Mouse (Mus musculus) brain, embryonic 18.5 days (tissue): ENCODE data around the gene Sh3kbp1.
"Not testable (repeated sequence)": the region's sequence is repeated elsewhere in the genome, so short reads cannot be mapped to it uniquely, and the experiment has no call there.

Experiments
- DNase-seq: peaks from one replicate; pipeline ENCODE4 v3.0.0-alpha.2; 2012; ENCODE audit warnings: low read depth, low spot score

Gene Sh3kbp1

DNA sequence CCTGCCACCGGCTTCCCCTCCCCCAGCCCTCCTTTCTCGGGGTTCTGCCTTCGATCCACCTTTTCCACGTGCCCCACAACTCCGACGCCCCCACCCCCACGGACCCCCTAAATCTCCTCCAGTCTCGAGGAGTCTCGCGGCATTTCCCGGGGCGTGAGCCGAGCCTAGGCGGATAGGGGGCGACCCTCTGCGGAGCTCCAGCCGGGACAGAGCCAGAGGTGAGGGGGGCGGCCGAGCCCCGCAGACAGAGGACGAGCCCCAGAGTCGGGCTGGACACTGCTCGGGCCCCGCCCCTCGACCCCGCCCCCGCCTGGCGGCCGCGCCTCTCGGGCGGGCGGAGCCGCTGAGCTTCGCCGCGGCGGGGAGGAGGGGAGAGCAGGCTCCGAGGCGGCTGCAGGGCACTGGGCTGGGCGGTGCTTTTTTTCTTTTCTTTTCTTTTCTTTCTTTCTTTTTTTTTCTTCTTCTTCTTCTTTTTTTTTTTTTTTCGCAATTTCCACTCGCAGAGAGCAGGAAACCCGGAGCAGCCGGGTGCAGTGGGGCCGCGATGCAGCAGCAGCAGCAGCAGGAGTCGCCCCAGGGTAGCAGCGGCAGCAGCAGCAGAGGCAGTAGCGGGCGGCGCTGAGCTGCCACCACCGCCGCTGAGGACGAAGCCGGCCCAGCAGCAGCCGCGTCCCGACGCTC, at the start of gene Sh3kbp1:
Gene Sh3kbp1, plus strand, starts transcription at position 366 of the 681 bp plus-strand sequence.
- peak; percentile 20 for DNase-seq

DNA sequence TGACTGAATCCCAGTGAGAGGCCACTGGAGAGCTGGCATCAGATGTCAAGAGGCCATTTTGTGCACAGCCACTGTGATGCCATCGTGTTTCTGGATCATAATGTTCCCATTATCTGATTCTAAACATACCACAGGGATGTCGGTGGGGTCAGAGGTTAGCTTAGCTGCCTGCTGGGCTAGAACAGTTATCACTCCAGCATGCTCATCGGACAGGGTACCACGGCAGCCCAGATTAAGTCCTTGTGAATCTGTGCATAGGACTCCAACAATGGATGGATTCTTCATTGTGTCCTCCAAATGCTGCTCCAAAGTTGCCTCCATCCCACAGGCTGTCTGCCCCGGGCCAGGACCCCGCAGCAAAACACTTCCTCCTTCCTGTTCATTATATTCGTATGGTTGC, 42.3 kb upstream of the Sh3kbp1 start:
- DNase-seq = not testable (repeated sequence)

DNA sequence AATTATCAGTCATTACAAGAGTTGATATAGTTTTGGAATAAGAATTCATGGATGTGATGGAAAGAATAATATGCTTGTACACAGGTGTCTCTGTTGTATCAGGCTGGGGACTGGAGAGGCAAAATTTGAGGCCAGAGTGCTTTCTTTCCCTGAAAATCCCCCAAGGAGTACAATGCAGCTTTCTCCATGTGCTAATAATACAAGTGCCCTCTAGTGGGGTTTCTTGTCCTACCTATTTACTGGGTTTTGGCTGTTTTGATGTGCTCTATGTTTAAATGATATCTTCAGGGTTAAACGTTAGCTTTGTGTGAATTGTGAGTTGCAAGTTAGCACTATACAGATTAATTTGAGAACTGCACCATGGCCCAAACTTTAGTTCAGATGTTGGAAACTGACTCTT, 35.4 kb upstream of the Sh3kbp1 start:
- DNase-seq = no peak

DNA sequence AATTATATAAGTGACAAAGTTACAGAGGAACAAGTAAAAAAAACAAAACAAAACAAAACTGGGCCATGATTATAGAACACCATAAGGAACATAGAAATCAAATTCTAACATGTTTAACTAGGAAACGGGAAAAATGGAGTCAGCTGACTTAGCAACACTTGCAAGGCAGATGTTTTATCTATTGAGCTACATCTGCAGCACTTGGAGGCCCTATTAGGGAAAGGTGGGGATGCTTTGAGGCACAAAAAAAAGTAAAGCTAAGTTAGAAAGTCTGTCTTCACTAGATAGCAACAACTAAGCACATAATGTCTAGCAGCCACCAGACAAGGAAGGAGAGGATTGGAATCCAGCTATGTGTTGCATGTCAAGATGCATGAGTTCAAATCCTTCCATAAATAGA, 29.6 kb upstream of the Sh3kbp1 start:
- no peak for DNase-seq

DNA sequence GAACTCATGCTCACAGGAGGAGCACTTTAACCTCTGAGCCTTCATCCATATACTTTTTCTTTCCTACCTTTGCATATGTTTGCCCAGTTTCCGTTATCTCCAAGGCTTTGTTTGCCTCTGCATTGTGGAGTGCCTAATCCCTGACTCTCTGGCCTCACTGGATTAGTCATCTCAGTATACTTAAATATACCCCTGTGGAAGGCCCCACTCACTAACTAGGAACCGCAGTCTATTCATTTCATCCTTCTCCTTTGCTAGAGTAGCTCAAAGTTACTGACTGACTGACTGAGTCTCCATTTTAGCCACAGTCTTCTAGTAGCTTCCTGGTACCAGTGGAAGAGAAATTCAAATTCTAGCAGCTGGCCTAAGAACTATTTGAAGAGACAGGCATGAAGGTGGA, 22.2 kb upstream of the Sh3kbp1 start:
- DNase-seq = no peak

DNA sequence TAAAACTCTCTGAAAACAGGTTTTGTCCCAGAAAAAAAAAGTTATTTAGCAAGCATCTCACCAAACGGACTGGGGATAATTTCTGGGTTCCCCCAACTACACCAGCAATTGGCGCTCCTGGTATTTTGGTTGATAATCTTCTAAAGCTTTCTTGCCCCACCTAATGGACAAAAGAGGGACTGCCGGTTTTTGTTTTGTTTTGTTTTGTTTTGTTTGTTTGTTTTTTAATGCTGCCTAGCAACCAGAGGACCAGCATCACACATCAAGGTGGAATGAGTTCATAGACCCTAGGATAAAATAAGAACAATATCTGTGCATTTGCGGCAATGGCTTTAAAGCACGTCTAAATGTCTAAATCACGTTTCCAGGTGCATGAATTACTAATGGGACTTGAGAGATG, 20.1 kb upstream of the Sh3kbp1 start:
- DNase-seq = no peak

DNA sequence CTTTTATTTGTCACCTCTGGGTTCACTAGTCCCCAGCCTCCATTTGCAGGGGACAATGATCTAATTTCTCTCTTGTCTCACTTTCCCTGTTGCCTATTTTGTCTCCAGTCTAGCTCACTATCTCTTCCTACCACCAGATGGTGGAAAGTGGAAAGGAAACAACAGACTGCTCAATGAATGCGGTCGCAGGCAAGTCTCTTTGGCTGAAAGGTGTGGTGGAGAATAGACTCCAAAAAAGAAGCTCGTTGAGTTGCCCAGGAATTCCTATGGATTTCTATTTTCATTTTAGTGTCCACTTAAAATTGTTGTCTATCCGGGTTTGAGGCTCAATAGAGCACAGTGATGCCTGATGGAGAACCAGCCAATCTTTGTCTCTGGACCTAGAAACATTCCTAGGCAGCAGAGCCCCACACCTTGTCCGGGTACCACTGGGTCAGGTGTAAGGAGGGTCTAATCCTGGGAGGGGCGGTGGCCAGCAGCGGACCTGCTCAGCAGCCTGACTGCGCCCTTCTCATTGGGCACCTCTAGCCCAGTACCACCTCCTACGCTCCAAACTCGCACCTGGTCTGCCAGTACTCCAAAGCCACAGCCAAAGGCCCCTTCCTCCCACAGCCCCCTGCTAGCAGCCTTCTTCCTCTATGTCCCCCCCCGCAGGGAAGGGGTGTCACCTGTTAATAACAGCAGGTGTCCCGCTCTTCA, 715 bp upstream of the Sh3kbp1 start:
- DNase-seq = peak; percentile 24

DNA sequence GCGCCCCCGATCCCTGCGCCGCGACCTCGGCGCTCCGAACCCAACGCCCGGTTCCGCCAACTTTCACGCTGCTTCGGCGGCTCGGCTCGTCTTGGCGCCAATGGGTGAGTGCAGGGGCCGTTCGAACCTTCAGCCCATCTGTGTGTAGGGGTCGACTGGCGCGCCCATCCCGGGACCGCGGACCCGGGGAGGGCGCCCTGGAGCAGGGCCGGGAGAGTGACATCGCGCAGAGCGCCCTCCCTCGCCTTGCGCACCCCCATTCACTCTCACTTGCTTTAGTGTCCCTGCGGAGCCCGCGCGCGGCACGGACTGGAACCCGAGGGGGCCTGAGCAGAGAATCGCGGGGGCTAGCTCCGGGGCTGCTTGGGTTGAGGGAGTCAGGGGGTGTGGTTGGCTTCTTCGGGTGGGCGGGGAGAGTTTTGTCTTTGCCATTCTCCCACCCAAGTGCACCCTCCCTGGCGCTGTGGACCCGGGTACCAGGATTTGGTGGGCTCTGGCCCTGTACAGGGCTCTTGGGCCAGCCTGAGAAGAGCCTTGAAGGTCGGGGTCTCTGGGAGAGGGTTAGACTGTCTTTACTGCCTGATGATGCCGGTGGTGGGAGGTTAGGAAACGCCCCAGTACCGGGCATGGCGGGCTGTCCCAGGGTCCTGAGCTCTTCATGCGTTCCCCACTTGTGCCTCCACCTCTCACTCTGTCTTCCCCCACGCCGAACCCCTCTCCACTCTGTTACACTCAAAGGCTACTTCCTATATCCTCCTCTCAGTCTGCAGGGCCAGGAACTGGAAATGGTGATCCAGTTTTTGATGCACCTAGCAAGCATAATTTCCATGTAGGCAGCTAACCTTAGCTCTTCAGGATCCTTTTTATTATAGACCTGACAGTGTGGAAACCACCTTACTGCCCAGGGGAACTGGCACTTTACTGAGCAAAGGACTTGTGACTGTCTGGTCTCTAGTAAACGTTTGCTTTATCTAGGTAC, 805 bp downstream of the Sh3kbp1 start:
- DNase-seq = peak; percentile 0

DNA sequence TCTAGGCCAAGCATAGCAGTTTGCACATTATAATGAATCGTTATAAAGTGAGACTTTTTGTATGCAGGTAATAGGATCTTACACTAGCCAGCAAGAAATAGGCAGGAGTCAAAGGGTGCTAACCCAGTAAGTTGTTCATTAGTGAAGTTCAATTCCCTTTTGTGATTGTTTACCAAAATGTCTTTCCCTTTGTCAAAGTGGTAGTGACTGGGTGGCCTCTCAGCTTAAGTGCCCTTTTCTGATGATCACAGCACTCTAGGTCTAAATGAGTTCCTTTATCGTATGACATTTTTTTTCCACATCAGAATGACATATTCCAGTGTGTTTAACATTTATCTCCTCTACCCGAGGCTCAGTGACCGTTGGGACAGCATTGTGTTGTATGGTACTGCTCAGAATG, 1.6 kb downstream of the Sh3kbp1 start:
- no peak for DNase-seq

DNA sequence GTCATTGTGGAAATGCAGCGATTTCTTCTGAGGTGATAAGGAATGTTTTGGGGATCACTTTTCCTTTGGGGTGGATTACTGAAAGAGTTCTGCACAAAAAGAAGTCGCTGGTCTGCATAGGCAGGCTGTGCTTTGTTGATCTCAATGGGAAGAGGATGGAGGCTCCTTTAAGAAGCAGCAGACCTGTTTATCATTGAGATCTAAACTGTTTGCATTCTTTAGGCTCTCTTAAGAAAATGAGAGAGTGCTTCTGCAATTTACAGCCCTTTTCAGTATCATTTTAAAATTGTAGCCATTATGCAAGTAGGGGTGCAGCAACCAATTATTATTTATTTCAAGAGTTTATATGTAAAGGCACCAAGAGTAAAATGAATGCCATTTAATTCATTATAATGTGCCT, 2.1 kb downstream of the Sh3kbp1 start:
- no peak for DNase-seq

DNA sequence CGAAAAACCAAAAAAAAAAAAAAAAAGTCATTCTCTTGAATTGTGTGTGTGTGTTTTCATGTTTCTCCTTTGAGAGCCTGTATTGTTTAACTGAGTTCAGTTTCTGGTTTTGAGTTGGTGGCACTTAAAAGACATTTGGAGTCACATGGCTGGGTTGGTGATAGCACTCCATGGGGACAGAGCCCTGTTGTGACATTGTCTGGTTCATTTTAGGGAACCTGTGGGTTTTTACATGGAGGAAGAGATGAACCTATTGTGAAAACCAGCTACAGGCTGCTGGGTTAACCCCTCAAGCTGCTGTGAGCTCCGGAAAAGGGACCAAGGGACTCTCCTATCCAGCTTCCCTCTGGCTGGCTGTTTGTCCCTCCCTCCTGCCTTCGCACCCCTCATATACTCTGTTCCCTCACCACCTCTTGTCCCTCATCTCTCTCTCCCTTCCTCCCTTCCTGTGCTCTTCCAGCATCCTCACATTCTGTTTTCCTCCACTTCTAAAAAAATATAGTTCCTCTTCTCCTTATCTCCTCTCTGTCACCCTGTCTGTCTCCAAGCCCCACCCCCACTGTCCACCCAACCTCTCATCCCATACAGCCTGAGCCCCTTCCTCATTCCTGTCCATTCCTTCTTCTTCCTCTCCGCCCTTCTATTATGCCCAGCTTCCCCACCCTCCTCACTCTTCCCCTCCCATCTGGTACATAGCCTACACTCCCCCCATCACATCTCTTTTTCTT, 11.6 kb downstream of the Sh3kbp1 start:
- DNase-seq = no peak

DNA sequence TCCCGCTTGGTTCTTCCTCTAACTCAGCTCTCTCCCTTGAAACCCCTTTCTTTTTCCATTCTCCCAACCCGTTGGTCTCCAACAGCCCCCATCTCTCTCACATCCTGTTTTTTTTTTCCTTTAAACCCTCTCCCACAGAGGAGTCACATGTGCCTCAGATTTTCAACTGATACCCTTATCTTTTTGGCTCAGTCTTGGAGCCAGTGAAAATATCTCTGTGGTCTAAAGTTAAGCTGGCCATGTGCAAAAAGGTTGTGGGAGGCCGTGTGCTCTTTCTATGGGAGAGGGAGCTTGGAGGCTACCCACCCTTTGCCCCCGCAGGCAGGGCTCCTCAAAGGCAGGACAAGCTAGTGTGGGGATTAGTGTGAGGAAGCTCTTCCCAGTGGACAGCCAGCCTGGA, 12.9 kb downstream of the Sh3kbp1 start:
- DNase-seq = no peak

DNA sequence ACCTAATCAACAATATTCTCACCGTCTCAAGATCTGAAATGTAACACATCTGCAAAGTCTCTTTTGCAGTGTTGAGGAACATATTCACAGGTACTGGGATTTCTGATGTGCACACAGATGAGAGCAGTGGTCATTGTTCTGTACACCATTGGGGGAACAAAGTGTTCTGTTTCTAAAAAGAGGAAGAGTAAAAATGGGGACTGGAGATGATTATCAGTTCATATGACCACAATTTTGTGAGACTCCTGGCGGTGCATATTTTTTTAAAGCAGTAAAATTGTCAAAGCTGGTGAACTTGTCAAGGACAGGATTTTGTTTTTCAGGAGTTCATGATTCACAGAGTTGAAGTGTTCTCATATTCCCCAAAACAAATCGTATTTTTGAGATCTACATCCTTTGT, 18.2 kb downstream of the Sh3kbp1 start:
- DNase-seq = no peak

DNA sequence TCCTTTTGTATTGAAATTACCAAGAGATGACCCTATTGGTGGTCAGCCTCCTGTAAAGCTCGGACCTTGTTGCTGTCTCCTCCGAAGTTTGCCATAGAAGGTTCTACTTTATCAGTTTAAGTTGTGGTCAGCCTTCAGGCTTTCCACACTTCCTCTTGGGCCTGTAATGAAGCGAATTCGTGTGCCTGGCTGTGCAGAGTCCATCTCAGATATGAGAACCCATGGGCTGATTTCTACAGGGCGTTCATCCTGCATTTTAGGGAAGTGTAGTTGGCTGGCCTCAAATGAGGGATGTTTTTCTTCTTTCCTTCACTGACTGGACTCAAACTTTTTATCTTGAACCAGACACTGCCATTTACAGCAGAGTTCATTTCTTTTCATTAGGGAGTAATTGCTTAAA, 20.5 kb downstream of the Sh3kbp1 start:
- DNase-seq = no peak

DNA sequence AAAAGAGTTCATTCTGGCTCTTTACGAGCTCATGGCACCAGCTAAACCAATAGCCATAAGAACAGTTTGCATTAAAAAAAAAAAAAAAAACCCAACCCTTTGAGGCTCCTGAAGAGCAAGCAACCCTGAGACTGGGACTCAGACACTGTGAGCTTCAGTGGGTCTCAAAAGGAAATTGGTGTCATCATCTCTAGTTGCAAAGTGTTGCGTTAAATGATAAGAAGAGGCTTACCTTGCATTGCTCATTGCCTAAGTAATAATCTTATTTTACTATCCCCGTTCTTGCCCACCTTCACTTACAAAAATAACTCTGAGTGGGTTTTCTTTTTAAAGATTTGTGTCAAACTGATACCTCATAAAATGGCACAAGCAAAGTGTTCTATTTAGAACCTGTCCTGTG, 21.5 kb downstream of the Sh3kbp1 start:
- no peak for DNase-seq

DNA sequence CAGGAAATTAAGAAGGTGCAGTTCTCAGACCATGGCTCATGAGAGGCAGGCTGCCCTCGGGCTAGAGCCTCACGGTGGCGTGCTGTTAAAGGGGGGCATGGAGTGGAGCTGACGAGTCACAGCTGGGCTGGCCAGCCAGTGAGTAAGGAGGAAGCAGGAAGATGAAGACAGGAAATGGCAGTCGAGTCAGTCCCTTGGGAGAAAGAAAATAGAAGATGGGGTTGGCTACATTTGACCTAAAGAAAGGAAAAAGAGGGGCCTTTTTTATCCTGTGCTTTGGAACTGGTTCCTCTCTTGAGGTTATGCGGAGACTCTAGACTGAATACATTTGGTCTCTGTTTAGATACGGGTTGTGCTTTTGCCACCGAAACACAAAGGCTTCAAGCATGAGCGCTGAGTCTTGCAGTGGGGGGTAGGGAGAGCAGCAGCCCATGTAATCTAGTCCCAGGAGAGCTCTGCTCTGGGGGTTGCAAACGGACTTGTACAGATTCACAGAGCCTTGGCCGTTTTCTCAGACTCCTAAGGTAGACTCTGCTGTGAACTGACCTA, 23.1 kb downstream of the Sh3kbp1 start:
- no peak for DNase-seq

DNA sequence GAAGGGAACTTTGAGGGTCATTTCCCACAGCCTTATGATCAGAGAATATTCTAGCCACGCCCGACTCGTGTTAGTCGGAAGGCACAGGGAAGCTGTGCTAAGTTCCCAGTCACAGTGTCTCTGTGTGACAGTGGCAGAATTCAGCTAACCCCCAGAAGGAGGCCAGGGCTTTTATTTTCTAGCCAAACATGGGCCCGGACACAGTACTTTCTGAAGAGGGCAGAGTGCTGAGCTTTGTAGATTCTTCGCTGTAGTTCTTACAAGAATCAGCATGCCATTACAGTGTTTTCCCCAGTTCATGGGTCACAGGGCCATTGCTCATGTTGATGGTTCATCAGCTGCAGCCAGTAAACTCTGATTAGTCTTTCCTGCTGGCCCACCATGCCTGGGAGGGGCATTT, 23.7 kb downstream of the Sh3kbp1 start:
- no peak for DNase-seq

DNA sequence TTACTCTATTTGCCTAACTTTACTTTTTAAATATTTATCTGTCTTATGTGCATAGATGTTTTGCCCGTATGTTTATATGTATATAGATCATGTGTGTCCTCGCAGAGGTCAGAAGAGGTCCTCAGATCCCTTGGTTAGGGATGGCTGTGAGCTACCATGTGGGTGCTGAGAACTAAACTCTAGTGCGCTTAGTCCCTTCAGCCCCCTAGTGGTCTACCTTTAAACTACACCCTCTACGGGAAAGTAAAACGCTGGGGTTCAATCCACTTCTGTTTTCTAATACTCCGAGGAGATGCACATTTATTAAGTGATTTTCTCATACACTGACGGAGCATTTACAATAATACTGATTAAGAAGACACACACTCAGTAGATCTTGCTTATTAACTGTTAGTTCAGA, 44.3 kb downstream of the Sh3kbp1 start:
- DNase-seq = no peak

DNA sequence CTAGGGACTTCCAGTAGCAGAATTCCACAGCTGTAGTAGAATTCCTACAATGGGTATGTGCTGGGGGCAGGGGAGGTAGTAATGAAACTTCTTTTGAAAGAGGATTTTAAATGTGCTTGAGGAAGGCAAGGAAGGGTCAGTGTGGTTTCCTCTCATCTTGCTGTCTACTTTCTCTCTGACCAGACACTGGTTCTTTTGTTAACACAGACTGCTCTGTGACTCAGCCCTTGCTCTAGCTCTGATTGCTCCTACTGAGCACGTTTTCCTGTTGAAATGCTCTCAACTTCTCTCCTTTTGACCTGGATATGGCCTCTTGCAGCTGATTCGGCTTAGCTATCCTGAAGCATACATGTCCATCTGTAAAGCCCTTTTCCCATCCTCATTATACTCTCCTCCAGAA, 45.4 kb downstream of the Sh3kbp1 start:
- no peak for DNase-seq

DNA sequence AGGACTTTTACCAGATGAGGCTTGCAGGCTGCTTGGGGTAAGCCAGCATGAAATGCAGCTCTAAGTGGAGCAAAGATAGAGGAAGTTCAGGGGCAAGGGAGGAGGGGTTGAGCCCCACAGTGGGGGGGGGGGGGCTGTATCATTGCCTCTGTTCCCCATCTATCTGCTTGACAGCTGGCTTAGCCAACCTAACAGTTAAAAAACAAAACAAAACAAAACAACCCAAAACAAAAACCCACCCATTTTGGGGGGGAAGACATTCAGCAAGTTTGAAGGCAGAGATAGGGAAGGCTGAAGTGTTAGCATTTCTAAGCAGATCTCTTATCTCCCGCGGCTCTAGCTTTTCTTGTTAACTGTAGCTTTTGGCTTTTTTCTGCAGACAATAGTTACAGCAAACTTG, 49.2 kb downstream of the Sh3kbp1 start:
- DNase-seq = no peak

DNA sequence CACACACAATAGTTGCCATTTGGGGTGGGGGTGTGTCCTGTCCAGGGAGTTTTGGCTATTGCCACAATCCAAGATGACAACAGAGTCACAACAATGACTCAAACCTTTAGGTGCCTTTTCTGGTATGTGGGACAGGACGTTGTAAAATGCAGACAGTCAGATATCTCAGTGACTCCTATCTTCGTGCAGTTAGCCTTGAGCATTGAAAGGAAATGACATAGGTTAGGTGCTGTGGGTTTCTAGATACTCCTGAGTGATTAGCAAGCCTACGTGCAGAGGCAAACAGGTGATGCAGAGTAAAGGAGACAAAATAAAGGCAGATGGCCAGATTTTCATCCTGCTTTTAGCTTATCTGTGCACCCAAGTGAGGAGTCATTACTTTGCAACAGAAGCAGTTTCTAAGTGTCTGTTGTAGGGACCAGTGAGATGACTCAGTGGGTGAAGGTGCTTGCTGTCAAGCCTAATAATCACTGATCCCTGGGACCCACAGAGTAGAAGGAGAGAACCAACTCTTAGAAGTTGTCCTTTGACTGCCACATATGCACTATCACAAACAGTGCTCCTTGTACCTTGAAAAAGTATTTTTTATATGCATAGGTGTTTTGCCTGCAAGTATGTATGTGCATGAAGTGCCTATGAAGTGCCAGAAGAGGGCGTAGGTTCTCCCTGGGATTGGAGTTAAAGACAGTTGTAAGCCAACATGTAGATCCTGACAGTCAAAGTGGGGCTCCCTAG, 50.7 kb downstream of the Sh3kbp1 start:
- no peak for DNase-seq
